Mouse (Mus musculus): Measurements from ENCODE around the gene Mrps10. TPM values are rescaled to one million over a fixed set of nuclear protein-coding genes. Genes with fewer than 3 reads are reported as not detected.
A peak's percentile ranks its signal among the peaks of the same experiment; 100 is the strongest.
"Not testable (repeated sequence)": the region's sequence is repeated elsewhere in the genome, so short reads cannot be mapped to it uniquely, and the experiment has no call there.

Mrps10 gene
- total and polyA plus RNA-seq, 2 experiments: 33.9 to 38.5 TPM

DNA sequence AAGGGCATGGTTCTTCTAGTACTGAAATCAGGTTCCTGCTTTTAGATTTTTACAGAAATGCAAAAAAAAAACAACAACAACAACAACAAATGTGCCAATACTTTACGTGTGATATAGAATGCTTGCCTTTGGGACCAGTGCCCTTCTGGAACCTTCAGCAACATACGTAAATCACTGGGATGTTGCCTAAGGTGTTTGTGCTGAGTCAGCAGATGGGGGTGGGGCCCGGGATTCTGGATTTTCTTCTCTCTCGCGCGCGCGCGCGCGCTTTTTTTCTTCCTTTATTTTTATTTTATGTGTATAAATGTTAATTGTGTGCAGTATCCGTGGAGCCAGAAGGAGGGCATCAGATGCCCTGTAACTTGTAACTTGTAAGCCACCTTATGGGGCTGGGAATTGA lies 41.1 kb upstream of the Mrps10 start:
- Histone ChIP-seq H3K9ac (ENCODE audit: low read depth, low read length) (no peak overlapping the region), H3K27ac (replicated peaks; ENCODE audit: insufficient read depth, low read depth, low read length) (no peak overlapping the region), H3K4me3 (ENCODE audit: insufficient read depth, low read depth, low read length) (no peak overlapping the region), H3K27me3 (ENCODE audit: control insufficient read depth, insufficient read depth, low read length) (no peaks in the 10 kb centered on the region), H3K79me2 (ENCODE audit: control insufficient read depth, insufficient read depth, low read length) (no peaks in the 10 kb centered on the region), H3K36me3 (ENCODE audit: control insufficient read depth, insufficient read depth, low read length) (no peaks in the 10 kb centered on the region), H3K4me1 (ENCODE audit: control insufficient read depth, insufficient read depth, low read length) (no peaks in the 10 kb centered on the region)
- TF ChIP-seq CTCF (IDR thresholded peaks at IDR 0.05; ENCODE audit: low read depth, low read length) (no peak), POLR2A (IDR thresholded peaks at IDR 0.05; ENCODE audit: extremely low read depth, insufficient read depth, low read length) (no peak)
- WGBS: 92% methylated on average over 12 of the region's 12 CpGs
- DNase-seq (ENCODE audit: extremely low read depth, low read depth, low spot score): no peak

DNA sequence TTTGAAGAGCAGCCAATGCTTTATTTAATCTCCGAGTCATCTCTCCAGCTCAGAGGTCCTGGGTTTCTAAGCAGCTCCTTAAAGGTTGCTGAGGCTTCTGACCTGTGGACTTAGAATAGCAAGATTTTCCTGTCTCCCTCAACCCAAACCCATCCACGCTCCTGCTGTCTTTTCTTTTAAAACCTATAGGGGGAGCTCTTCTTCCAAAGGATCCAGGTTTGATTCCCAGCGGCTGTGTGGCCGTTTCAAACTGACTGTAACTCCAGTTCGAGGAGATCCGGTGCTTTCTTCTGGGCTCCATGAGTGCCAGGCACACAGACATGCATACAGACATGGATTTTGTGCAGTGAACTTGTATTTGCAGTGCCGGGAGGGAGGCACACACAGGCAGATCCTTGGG lies 40.7 kb upstream of the Mrps10 start:
- no peaks in the 10 kb centered on the region for H3K4me1 ChIP-seq (ENCODE audit: control insufficient read depth, insufficient read depth, low read length)
- no peak overlapping the region for H3K4me3 ChIP-seq (ENCODE audit: insufficient read depth, low read depth, low read length)
- DNase-seq (ENCODE audit: extremely low read depth, low read depth, low spot score): no peak
- H3K9ac ChIP-seq (ENCODE audit: low read depth, low read length): no peak overlapping the region
- H3K27ac ChIP-seq (replicated peaks; ENCODE audit: insufficient read depth, low read depth, low read length): no peak overlapping the region
- 77% methylated on average over 7 of the region's 7 CpGs for WGBS
- TF ChIP-seq CTCF (IDR thresholded peaks at IDR 0.05; ENCODE audit: low read depth, low read length) (peak; percentile 18; the same call in 1 of the 2 replicates), POLR2A (IDR thresholded peaks at IDR 0.05; ENCODE audit: extremely low read depth, insufficient read depth, low read length) (no peak)
- H3K36me3 ChIP-seq (ENCODE audit: control insufficient read depth, insufficient read depth, low read length): no peaks in the 10 kb centered on the region
- H3K79me2 ChIP-seq (ENCODE audit: control insufficient read depth, insufficient read depth, low read length): no peaks in the 10 kb centered on the region
- H3K27me3 ChIP-seq (ENCODE audit: control insufficient read depth, insufficient read depth, low read length): no peaks in the 10 kb centered on the region

DNA sequence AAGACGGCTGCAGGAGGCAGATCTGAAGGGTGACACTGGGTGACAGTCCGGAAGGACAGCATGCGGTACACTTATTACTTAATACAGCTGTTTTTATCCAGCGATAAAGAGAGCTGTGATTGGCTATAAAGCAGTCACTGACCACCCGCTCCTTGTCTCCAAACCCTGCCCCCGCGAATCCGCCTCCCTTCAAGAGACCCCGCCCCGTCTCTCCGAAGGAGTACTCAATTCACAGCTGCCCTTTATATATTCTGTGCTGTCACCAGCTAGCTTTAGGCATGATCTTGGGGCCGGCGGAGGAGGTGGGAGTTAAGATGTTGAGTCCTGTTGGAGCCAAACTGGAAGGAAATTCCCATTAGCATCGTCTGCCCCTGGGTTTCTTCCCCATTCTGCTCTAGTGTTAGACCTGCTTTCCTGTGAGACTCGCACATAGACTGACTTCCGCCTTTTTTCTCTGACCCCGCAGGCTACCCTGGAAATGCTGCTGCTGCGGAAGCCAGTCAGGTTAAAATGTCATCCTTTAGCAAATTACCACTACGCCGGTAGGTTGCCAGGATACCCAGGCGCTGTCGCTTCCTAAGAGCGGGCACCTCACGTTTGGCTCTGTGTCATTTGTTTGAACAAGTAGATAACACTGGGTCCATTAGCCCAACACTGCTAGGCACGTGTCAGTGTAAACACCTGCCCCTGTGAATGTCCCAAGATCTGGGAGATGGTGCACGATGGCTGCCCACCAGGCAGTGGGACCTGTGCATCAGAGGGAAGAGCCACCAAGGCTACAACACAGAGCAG lies 39.9 kb upstream of the Mrps10 start:
- no peaks in the 10 kb centered on the region for H3K36me3 ChIP-seq (ENCODE audit: control insufficient read depth, insufficient read depth, low read length)
- WGBS: 57% methylated on average over 26 of the region's 26 CpGs
- no peaks in the 10 kb centered on the region for H3K4me1 ChIP-seq (ENCODE audit: control insufficient read depth, insufficient read depth, low read length)
- peak; percentile 21 for DNase-seq (ENCODE audit: extremely low read depth, low read depth, low spot score)
- H3K4me3 ChIP-seq (ENCODE audit: insufficient read depth, low read depth, low read length): no peak overlapping the region
- no peak overlapping the region for H3K27ac ChIP-seq (replicated peaks; ENCODE audit: insufficient read depth, low read depth, low read length)
- no peak for TF ChIP-seq CTCF (IDR thresholded peaks at IDR 0.05; ENCODE audit: low read depth, low read length)
- TF ChIP-seq POLR2A (IDR thresholded peaks at IDR 0.05; ENCODE audit: extremely low read depth, insufficient read depth, low read length): no peak
- no peaks in the 10 kb centered on the region for H3K27me3 ChIP-seq (ENCODE audit: control insufficient read depth, insufficient read depth, low read length)
- H3K79me2 ChIP-seq (ENCODE audit: control insufficient read depth, insufficient read depth, low read length): no peaks in the 10 kb centered on the region
- no peak overlapping the region for H3K9ac ChIP-seq (ENCODE audit: low read depth, low read length)

DNA sequence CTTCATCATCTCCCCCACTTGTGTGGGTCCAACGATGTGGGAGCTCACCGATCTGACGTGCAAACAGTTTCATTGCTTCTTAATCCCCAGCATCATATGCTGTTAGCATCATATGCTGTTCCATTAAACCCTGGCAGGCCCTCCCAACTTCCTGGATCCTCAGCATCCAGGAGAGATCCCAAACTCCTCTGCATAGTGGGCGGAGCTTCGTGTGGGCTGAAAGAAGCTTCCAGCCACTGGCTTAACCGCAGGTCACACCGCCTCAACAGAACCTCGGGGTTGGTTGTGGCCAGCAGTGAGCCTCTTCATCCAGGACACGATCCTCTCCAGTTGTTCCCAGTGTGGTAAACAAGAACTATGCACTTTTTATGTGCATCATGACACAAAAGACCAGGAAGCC lies 38.1 kb upstream of the Mrps10 start:
- TF ChIP-seq CTCF (IDR thresholded peaks at IDR 0.05; ENCODE audit: low read depth, low read length): no peak
- TF ChIP-seq POLR2A (IDR thresholded peaks at IDR 0.05; ENCODE audit: extremely low read depth, insufficient read depth, low read length): no peak
- 90% methylated on average over 9 of the region's 9 CpGs for WGBS
- no peak for DNase-seq (ENCODE audit: extremely low read depth, low read depth, low spot score)
- no peak overlapping the region for H3K9ac ChIP-seq (ENCODE audit: low read depth, low read length)
- no peaks in the 10 kb centered on the region for H3K4me1 ChIP-seq (ENCODE audit: control insufficient read depth, insufficient read depth, low read length)
- H3K36me3 ChIP-seq (ENCODE audit: control insufficient read depth, insufficient read depth, low read length): no peaks in the 10 kb centered on the region
- no peaks in the 10 kb centered on the region for H3K79me2 ChIP-seq (ENCODE audit: control insufficient read depth, insufficient read depth, low read length)
- no peak overlapping the region for H3K27ac ChIP-seq (replicated peaks; ENCODE audit: insufficient read depth, low read depth, low read length)
- H3K4me3 ChIP-seq (ENCODE audit: insufficient read depth, low read depth, low read length): no peak overlapping the region
- no peaks in the 10 kb centered on the region for H3K27me3 ChIP-seq (ENCODE audit: control insufficient read depth, insufficient read depth, low read length)

DNA sequence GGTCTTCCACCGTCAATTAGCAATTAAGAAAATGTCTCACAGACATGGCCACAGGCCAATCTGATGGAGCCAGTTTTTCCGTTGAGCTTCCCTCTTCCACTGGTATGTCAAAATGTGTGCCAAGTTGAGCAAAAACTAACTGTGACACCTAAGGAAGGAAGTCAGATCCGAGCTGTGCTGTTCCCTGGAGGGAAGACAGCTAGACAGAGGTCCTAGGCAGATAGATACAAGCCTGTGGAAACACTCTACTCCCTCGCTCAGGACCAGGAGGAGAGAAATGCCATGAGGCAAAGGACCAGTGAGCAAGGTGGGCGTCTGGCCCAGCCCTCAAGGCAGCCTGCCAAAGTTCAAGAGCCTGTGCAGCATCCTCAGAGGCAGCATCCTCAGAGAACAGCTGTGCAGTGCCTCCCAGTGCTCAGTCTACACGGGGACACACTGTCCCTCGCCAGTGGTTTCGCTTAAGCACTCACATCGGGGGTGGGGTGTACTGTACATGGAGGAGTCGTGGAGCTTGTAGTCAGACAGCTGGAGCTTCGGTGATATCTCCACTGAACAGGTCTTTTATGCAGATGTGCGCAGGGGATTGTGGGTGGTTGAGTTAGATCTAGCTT lies 36.6 kb upstream of the Mrps10 start:
- no peak overlapping the region for H3K27ac ChIP-seq (replicated peaks; ENCODE audit: insufficient read depth, low read depth, low read length)
- no peaks in the 10 kb centered on the region for H3K27me3 ChIP-seq (ENCODE audit: control insufficient read depth, insufficient read depth, low read length)
- 71% methylated on average over 12 of the region's 12 CpGs for WGBS
- H3K36me3 ChIP-seq (ENCODE audit: control insufficient read depth, insufficient read depth, low read length): no peaks in the 10 kb centered on the region
- no peak overlapping the region for H3K4me3 ChIP-seq (ENCODE audit: insufficient read depth, low read depth, low read length)
- TF ChIP-seq CTCF (IDR thresholded peaks at IDR 0.05; ENCODE audit: low read depth, low read length) (no peak), POLR2A (IDR thresholded peaks at IDR 0.05; ENCODE audit: extremely low read depth, insufficient read depth, low read length) (no peak)
- no peaks in the 10 kb centered on the region for H3K4me1 ChIP-seq (ENCODE audit: control insufficient read depth, insufficient read depth, low read length)
- no peak for DNase-seq (ENCODE audit: extremely low read depth, low read depth, low spot score)
- H3K79me2 ChIP-seq (ENCODE audit: control insufficient read depth, insufficient read depth, low read length): no peaks in the 10 kb centered on the region
- no peak overlapping the region for H3K9ac ChIP-seq (ENCODE audit: low read depth, low read length)

DNA sequence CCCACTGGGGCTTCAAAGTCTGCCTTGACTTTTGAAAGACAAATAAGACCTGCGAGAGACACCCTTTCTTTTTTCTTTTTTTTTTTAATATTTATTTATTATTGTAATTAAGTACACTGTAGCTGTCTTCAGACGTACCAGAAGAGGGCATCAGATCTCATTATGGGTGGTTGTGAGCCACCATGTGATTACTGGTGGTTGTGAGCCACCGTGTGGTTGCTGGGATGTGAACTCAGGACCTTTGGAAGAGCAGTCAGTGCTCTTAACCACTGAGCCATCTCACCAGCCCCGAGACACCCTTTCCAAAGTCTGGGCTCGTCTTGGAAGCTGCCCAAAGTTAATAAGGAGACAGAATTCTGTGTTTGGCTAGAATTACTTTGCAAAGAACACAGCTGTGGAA lies 36.0 kb upstream of the Mrps10 start:
- WGBS: 23% methylated on average over 5 of the region's 5 CpGs
- H3K79me2 ChIP-seq (ENCODE audit: control insufficient read depth, insufficient read depth, low read length); H3K27me3 ChIP-seq (ENCODE audit: control insufficient read depth, insufficient read depth, low read length); H3K27ac ChIP-seq (replicated peaks; ENCODE audit: insufficient read depth, low read depth, low read length); H3K36me3 ChIP-seq (ENCODE audit: control insufficient read depth, insufficient read depth, low read length); H3K4me3 ChIP-seq (ENCODE audit: insufficient read depth, low read depth, low read length); H3K9ac ChIP-seq (ENCODE audit: low read depth, low read length); H3K4me1 ChIP-seq (ENCODE audit: control insufficient read depth, insufficient read depth, low read length): not testable (repeated sequence)
- peak; percentile 34; the same call in 1 of the 2 replicates for TF ChIP-seq CTCF (IDR thresholded peaks at IDR 0.05; ENCODE audit: low read depth, low read length)
- peak; percentile 17 for DNase-seq (ENCODE audit: extremely low read depth, low read depth, low spot score)
